Mouse (Mus musculus): Measurements from ENCODE around the gene Plscr1. TPM values are rescaled to one million over a fixed set of nuclear protein-coding genes. Genes with fewer than 3 reads are reported as not detected.

Gene Plscr1
- polyA plus RNA-seq, 1 experiment from 2014 or later, result 10.4 TPM

DNA sequence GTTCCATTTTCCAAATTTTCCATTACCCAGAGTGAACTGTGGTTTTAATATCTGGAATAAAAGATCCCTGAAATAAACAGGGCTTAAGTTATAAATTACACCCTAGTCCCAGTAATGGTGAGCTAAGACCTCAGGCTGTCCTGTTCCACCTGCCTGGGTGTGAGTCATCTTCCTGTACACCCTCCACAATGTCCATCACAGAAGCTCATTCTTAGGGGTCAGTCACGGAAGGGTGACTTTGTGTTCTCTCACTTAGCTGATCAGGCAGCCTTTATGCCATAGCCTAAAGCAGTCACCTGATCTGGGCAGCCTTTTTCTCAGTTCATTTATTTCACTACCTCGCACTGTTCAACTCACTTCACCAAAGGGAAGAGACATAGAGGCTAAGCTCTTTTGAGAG, 42.6 kb downstream of the Plscr1 start:
- Histone ChIP-seq H3K27me3 (replicated peaks; ENCODE audit: control insufficient read depth, insufficient read depth, low read length) (no peaks in the 10 kb centered on the region), H3K4me1 (ENCODE audit: control insufficient read depth, insufficient read depth, low read depth, low read length) (no peaks in the 10 kb centered on the region), H3K4me2 (ENCODE audit: low read length) (no peak overlapping the region), H3K9me3 (ENCODE audit: control insufficient read depth, low read length) (no peaks in the 10 kb centered on the region), H3K9ac (ENCODE audit: low read depth, low read length) (no peak overlapping the region), H3K4me3 (ENCODE audit: low read length) (no peak overlapping the region), H3K27ac (ENCODE audit: low read depth, low read length) (no peak overlapping the region), H3K36me3 (ENCODE audit: control insufficient read depth, insufficient read depth, low read length) (no peaks in the 10 kb centered on the region)
- WGBS, result 71% methylated on average over 2 of the region's 2 CpGs
- ATAC-seq, result no peak

DNA sequence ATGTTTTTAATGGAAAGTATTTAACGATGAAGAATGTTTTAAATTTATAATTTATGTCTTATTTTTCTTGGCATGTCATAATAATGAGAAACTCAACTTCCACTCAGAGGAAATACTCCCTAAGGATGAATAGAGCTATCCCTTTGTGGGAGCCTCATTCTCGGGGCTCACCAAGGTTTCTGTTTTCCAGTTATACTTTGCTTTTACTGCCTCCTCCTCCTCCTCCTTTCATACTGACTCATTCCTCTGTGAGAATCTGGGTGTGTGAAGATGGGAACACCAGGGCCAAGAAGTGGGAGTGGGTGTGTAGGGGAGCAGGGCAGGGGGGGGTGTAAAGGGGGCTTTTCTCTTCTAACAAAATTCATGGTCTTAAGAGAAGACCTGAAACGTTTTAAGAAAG, 43.4 kb downstream of the Plscr1 start:
- H3K27me3 ChIP-seq (replicated peaks; ENCODE audit: control insufficient read depth, insufficient read depth, low read length), result no peaks in the 10 kb centered on the region
- 79% methylated on average over 3 of the region's 3 CpGs for WGBS

DNA sequence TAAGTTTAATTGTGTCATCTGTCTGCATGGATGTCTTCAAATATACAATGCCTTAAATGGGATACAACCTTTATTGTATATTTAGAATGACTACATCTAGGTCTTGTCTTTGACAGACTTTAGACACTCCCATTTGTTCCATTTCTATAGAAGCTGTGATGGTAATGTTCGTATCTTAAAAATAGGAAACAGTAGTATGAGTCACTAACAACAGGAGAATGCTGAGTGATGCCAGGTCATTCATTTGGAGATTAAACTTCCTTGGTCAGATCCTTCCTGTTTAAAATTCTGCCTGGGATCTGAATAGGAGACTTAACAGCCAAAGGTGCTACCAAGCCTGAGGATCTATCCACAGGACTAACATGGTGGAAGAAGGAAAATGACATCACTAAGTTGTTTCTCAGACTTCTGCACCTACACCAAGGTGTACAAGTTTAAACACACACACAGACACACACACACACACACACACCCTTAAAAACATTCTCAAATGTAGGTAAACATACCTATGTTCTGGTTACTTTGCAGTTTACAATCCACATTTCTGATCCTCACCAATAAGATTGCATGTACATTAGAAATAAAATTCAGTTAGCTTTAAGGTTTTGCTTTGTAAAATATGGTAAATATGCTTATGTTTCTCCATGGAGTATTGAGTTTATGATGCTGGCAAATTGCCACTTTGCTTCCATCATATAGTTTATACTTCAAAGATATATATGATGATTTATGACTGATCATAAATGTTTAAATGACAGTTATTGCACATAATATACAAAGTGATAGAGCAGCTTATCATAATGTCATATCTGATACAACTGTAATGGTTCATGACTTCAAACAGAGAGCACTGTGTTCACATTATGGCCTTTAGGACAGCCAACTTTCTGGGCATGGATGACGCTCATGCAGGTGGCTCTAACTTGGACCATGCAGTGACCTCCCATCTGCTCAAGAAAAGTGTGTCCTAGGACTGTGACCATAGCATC, 44.3 kb downstream of the Plscr1 start:
- no peak overlapping the region for H3K4me3 ChIP-seq (ENCODE audit: low read length)
- no peak overlapping the region for H3K9ac ChIP-seq (ENCODE audit: low read depth, low read length)
- no peak for ATAC-seq
- H3K4me1 ChIP-seq (ENCODE audit: control insufficient read depth, insufficient read depth, low read depth, low read length), result no peaks in the 10 kb centered on the region
- H3K4me2 ChIP-seq (ENCODE audit: low read length), result no peak overlapping the region
- no peaks in the 10 kb centered on the region for H3K36me3 ChIP-seq (ENCODE audit: control insufficient read depth, insufficient read depth, low read length)
- H3K9me3 ChIP-seq (ENCODE audit: control insufficient read depth, low read length), result no peaks in the 10 kb centered on the region
- WGBS, result 95% methylated on average over 2 of the region's 2 CpGs
- no peaks in the 10 kb centered on the region for H3K27me3 ChIP-seq (replicated peaks; ENCODE audit: control insufficient read depth, insufficient read depth, low read length)
- no peak overlapping the region for H3K27ac ChIP-seq (ENCODE audit: low read depth, low read length)

More for the DNA sequence above, 43.4 kb downstream of the Plscr1 start:
- Histone ChIP-seq H3K36me3 (ENCODE audit: control insufficient read depth, insufficient read depth, low read length) (no peaks in the 10 kb centered on the region), H3K9me3 (ENCODE audit: control insufficient read depth, low read length) (no peaks in the 10 kb centered on the region), H3K4me2 (ENCODE audit: low read length) (no peak overlapping the region), H3K27ac (ENCODE audit: low read depth, low read length) (no peak overlapping the region), H3K4me1 (ENCODE audit: control insufficient read depth, insufficient read depth, low read depth, low read length) (no peaks in the 10 kb centered on the region), H3K4me3 (ENCODE audit: low read length) (no peak overlapping the region), H3K9ac (ENCODE audit: low read depth, low read length) (no peak overlapping the region)
- ATAC-seq, result no peak

DNA sequence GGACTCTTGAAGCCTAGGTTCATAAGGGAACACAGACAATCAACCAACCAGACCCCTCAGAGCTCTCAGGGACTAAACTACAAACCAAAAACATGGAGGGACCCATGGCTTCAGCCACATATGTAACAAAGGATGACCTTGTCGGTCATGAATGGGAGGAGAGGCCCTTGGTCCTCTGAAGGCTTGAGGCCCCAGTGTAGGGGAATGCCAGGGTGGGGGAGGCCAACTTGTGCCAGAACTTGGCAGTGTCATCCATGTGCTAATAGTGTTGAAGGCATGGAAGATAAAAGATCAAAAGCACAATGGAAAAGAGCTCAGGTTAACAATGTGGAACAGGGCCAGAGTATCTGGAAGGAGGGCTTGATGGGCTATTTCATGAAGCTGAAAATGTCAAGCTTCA, 48.7 kb downstream of the Plscr1 start:
- WGBS, result 88% methylated on average over 1 of the region's 1 CpGs
- no peaks in the 10 kb centered on the region for H3K36me3 ChIP-seq (ENCODE audit: control insufficient read depth, insufficient read depth, low read length)
- H3K4me2 ChIP-seq (ENCODE audit: low read length), result no peak overlapping the region
- no peak for ATAC-seq
- no peak overlapping the region for H3K27ac ChIP-seq (ENCODE audit: low read depth, low read length)
- H3K9me3 ChIP-seq (ENCODE audit: control insufficient read depth, low read length), result no peaks in the 10 kb centered on the region
- H3K9ac ChIP-seq (ENCODE audit: low read depth, low read length), result no peak overlapping the region
- H3K27me3 ChIP-seq (replicated peaks; ENCODE audit: control insufficient read depth, insufficient read depth, low read length), result no peaks in the 10 kb centered on the region
- H3K4me1 ChIP-seq (ENCODE audit: control insufficient read depth, insufficient read depth, low read depth, low read length), result no peaks in the 10 kb centered on the region
- H3K4me3 ChIP-seq (ENCODE audit: low read length), result no peak overlapping the region

DNA sequence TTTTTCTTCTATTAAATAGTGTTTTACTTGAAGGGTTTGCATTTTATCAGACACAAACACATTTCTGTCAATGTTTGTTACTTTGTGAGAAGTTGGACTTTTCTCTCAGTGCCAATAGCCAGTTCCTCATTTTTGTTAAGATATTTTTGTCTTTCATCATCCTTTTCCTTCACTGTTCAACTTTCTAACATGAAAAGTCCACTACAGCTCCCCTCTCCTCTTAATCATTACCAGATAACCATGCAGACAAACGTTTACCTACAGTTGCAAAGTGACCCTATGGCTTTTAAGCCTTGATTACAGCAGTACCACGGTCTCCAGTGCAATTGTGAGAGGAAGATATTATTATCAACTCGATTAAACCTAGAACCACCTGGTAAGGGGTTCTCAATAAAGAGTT, 51.7 kb downstream of the Plscr1 start:
- Histone ChIP-seq H3K4me3 (ENCODE audit: low read length) (no peak overlapping the region), H3K36me3 (ENCODE audit: control insufficient read depth, insufficient read depth, low read length) (no peaks in the 10 kb centered on the region), H3K4me1 (ENCODE audit: control insufficient read depth, insufficient read depth, low read depth, low read length) (no peaks in the 10 kb centered on the region), H3K27ac (ENCODE audit: low read depth, low read length) (no peak overlapping the region), H3K9ac (ENCODE audit: low read depth, low read length) (no peak overlapping the region), H3K27me3 (replicated peaks; ENCODE audit: control insufficient read depth, insufficient read depth, low read length) (no peaks in the 10 kb centered on the region), H3K9me3 (ENCODE audit: control insufficient read depth, low read length) (no peaks in the 10 kb centered on the region), H3K4me2 (ENCODE audit: low read length) (no peak overlapping the region)
- WGBS, result 72% methylated on average over 3 of the region's 3 CpGs
- ATAC-seq, result no peak

DNA sequence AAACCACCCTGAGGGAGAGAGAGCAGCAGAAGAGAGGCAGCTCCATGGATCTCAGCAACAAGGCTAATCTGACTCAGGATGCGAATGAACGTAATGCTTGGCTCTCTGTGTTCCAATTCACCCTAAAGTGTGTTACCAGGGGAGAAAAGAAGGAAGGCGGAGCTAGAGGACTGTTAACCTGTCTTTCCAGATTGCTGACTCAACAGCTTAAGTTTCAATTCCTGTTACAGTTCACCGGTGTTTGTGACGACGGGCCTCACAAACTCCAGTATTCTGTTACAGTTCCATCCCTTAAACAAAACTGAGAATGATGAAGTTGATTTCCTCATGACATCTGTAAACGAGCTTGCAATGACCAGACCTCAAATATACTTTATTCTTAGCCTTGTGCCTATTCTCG, 55.5 kb downstream of the Plscr1 start:
- H3K4me1 ChIP-seq (ENCODE audit: control insufficient read depth, insufficient read depth, low read depth, low read length), result no peaks in the 10 kb centered on the region
- H3K27me3 ChIP-seq (replicated peaks; ENCODE audit: control insufficient read depth, insufficient read depth, low read length), result no peaks in the 10 kb centered on the region
- H3K4me3 ChIP-seq (ENCODE audit: low read length), result no peak overlapping the region
- H3K27ac ChIP-seq (ENCODE audit: low read depth, low read length), result no peak overlapping the region
- no peak for ATAC-seq
- WGBS, result 78% methylated on average over 8 of the region's 8 CpGs
- H3K9ac ChIP-seq (ENCODE audit: low read depth, low read length), result no peak overlapping the region
- no peaks in the 10 kb centered on the region for H3K9me3 ChIP-seq (ENCODE audit: control insufficient read depth, low read length)
- no peaks in the 10 kb centered on the region for H3K36me3 ChIP-seq (ENCODE audit: control insufficient read depth, insufficient read depth, low read length)
- H3K4me2 ChIP-seq (ENCODE audit: low read length), result no peak overlapping the region

DNA sequence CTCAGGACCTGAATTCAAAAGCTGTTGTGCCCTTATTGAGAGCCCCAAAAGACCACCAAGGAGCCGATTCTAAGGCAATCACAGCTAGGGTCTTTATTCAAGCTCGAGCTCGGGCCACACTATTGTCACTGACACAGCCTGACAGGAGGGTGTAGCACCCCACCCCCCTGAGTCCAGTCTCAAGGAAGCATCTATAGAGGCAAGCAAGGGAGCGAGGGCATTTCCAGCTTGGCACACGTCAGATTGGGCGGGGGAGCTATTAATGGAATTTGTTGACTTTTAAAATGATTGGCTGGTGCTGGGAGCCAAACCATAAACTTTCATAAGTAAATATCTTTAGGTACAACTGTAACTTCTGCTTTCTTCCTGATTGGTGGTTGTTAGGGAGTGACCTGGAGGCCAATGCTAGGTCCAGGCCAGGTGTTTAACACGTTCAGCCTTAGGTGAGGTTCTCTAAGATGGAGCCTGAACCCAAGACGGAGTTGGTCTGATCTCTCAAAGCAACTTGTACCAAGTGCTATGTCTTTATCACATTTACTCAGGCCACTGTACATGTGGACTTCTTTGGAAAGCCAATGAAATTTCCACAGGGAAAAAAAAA, 56.2 kb downstream of the Plscr1 start:
- no peaks in the 10 kb centered on the region for H3K27me3 ChIP-seq (replicated peaks; ENCODE audit: control insufficient read depth, insufficient read depth, low read length)
- H3K4me3 ChIP-seq (ENCODE audit: low read length), result no peak overlapping the region
- no peaks in the 10 kb centered on the region for H3K9me3 ChIP-seq (ENCODE audit: control insufficient read depth, low read length)
- no peak overlapping the region for H3K9ac ChIP-seq (ENCODE audit: low read depth, low read length)
- H3K36me3 ChIP-seq (ENCODE audit: control insufficient read depth, insufficient read depth, low read length), result no peaks in the 10 kb centered on the region
- no peaks in the 10 kb centered on the region for H3K4me1 ChIP-seq (ENCODE audit: control insufficient read depth, insufficient read depth, low read depth, low read length)
- no peak overlapping the region for H3K27ac ChIP-seq (ENCODE audit: low read depth, low read length)
- no peak overlapping the region for H3K4me2 ChIP-seq (ENCODE audit: low read length)
- WGBS, result 51% methylated on average over 8 of the region's 8 CpGs
- ATAC-seq, result no peak

DNA sequence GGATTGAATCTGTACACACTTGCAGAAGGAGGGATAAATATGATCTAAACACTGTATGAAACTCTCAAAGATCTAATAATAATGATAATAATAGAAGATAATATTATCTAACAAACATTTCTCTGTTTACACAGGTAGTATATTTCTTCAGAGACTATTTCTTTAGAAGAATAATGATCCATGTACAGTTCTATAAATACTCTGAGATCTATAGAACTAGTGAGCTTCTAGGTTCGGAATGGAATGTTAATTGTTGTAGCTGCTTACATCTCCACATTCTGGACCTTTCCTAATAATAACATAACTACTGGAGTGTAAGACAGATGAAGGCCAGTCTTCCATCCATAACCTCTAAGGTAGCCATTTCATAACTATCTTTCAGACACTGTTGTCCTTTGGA, 59.5 kb downstream of the Plscr1 start, which contains the start of gene 1700057G04Rik:
1700057G04Rik (plus strand) TSS at position 301 of the 400 bp plus-strand sequence.
- no peak for ATAC-seq
- Histone ChIP-seq H3K9ac (ENCODE audit: low read depth, low read length) (no peak within 1 kb of the TSS), H3K36me3 (ENCODE audit: control insufficient read depth, insufficient read depth, low read length) (no peaks in the 10 kb centered on the region), H3K4me1 (ENCODE audit: control insufficient read depth, insufficient read depth, low read depth, low read length) (no peaks in the 10 kb centered on the region), H3K4me3 (ENCODE audit: low read length) (no peak within 1 kb of the TSS), H3K27me3 (replicated peaks; ENCODE audit: control insufficient read depth, insufficient read depth, low read length) (no peaks in the 10 kb centered on the region), H3K9me3 (ENCODE audit: control insufficient read depth, low read length) (no peaks in the 10 kb centered on the region), H3K27ac (ENCODE audit: low read depth, low read length) (no peak within 1 kb of the TSS), H3K4me2 (ENCODE audit: low read length) (no peak within 1 kb of the TSS)
- 97% methylated on average over 1 of the region's 1 CpGs for WGBS

DNA sequence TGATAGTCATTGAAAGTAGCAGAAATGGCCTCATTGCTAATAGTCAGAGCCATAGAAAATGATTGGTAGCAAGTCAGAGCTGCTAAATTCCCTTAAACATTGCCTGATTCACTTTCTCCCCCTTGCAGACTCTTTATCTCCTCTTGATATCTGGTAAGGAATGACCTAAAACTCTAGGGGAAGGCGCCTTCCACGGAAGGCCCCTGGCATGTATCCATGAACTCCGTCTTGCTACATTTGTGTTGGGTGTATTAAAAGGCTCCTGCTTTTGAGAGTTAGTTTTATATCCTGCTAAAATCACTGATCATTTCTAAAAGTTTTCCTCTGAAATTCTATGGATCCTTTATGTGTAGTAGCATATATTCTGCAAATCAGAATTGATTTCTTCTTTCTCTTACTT, 67.2 kb downstream of the Plscr1 start:
- 95% methylated on average over 3 of the region's 3 CpGs for whole genome bisulfite sequencing
- Histone ChIP-seq H3K9ac (ENCODE audit: low read depth, low read length) (no peak overlapping the region), H3K27ac (ENCODE audit: low read depth, low read length) (no peak overlapping the region), H3K36me3 (ENCODE audit: control insufficient read depth, insufficient read depth, low read length) (no peaks in the 10 kb centered on the region), H3K4me3 (ENCODE audit: low read length) (no peak overlapping the region), H3K4me1 (ENCODE audit: control insufficient read depth, insufficient read depth, low read depth, low read length) (no peaks in the 10 kb centered on the region), H3K9me3 (ENCODE audit: control insufficient read depth, low read length) (no peaks in the 10 kb centered on the region), H3K4me2 (ENCODE audit: low read length) (no peak overlapping the region), H3K27me3 (replicated peaks; ENCODE audit: control insufficient read depth, insufficient read depth, low read length) (no peaks in the 10 kb centered on the region)
- ATAC-seq, result no peak
